Comparison of ENCODE assay signal across 1 mouse cellular context in genomic region chr2:181658930-181659555, GRCm38 (mm10).
TF ChIP-seq lines count a peak whose summit lies in the region.

No protein-coding gene starts in this region.

TF ChIP-seq in CH12.LX, 34 proteins besides CTCF, POLR2A, EP300 and RAD21 (continued from another document):
- no peak for TF ChIP-seq GABPA (IDR thresholded peaks at IDR 0.05; ENCODE audit: insufficient replicate concordance, low read depth, low read length)
